Mouse (Mus musculus): ENCODE measurements around the gene Prrx2.

- TF ChIP-seq GATA1 (IDR thresholded peaks at IDR 0.05; ENCODE audit: borderline replicate concordance, low read length): no peak
- TF ChIP-seq FLI1 (IDR thresholded peaks at IDR 0.05; ENCODE audit: low read length): no peak
Observed at GRCm38 (mm10) chr2:30893399-30893798, 58.6 kb downstream of the Prrx2 start.

Measured in megakaryocyte, embryonic 14.5 days (primary cell).